Mouse (Mus musculus) CH12.LX (cell line): ENCODE measurements at regions not wholly inside any gene's neighbourhood (a gene's known extent, or its start where the extent isn't known, plus 50 kb on each side); places are given as distances from the start of the nearest gene placed in this dataset.

Experiments used
- DNase-seq: peaks from one replicate; pipeline ENCODE4 v3.0.0-alpha.2; 2013; ENCODE audit errors: extremely low read depth
- H3K27ac ChIP-seq: 2 replicates; pipeline ENCODE4 v1.5.1; 2012; ENCODE audit warnings: low read depth, mild to moderate bottlenecking, control low read depth, moderate library complexity; ENCODE audit not compliant: insufficient read depth
- H3K27me3 ChIP-seq: replicated peaks from 2 replicates; pipeline ENCODE3; 2012; ENCODE audit warnings: inconsistent platforms
- H3K36me3 ChIP-seq, 2 experiments: replicated peaks in 1 of 2; 2 replicates each; pipeline versions ENCODE3 to v1.6.1; 2012; ENCODE audit warnings: inconsistent platforms in 1 of 2, low read length in 1 of 2, mild to moderate bottlenecking in 1 of 2, mixed read lengths in 1 of 2, moderate library complexity in 1 of 2; ENCODE audit not compliant: control insufficient read depth in 1 of 2, insufficient read depth in 1 of 2
- H3K4me1 ChIP-seq, 2 experiments: 2 replicates each; pipeline ENCODE4 v1.6.1; 2012; ENCODE audit warnings: inconsistent platforms in 1 of 2, moderate library complexity in 1 of 2; ENCODE audit not compliant: insufficient read depth in 2 of 2, control insufficient read depth in 1 of 2
- H3K4me2 ChIP-seq: 2 replicates; pipeline ENCODE4 v1.6.1; 2012; ENCODE audit warnings: low read depth, mild to moderate bottlenecking, control low read depth; ENCODE audit not compliant: poor library complexity, insufficient read depth, severe bottlenecking
- H3K4me3 ChIP-seq, 3 experiments: fragments of 150-350 bp in 1 of 3; sonication (generic) in 1 of 3; replicated peaks in 1 of 3; 2 replicates each; pipeline versions ENCODE3 to v1.5.1; 2011 to 2012; ENCODE audit warnings: low read depth in 2 of 3, low read length in 2 of 3, mild to moderate bottlenecking in 2 of 3, moderate library complexity in 2 of 3, control low read depth in 1 of 3, improper control_type of control experiment in 1 of 3, inconsistent platforms in 1 of 3, mixed read lengths in 1 of 3; ENCODE audit not compliant: poor library complexity in 1 of 3
- H3K79me2 ChIP-seq: replicated peaks from 2 replicates; pipeline ENCODE4 v1.6.1; 2012; ENCODE audit warnings: mild to moderate bottlenecking, moderate library complexity; ENCODE audit not compliant: control insufficient read depth, poor library complexity, insufficient read depth, severe bottlenecking; ENCODE audit errors: extremely low read depth
- H3K9ac ChIP-seq: 2 replicates; pipeline ENCODE4 v1.6.1; 2012; ENCODE audit warnings: low read depth, mild to moderate bottlenecking, control low read depth, moderate library complexity; ENCODE audit not compliant: insufficient read depth
- H3K9me3 ChIP-seq: replicated peaks from 2 replicates; pipeline ENCODE3; 2012; ENCODE audit warnings: low read length, inconsistent platforms, mixed read lengths
- CHD1 ChIP-seq: IDR thresholded peaks from 2 replicates; pipeline ENCODE4 v1.6.1; 2012; ENCODE audit warnings: low read depth, low read length, improper control_type of control experiment, inconsistent platforms
- CHD2 ChIP-seq: IDR thresholded peaks from 2 replicates; pipeline ENCODE4 v1.6.1; 2011; ENCODE audit warnings: low read length, improper control_type of control experiment
- CTCF ChIP-seq, 2 experiments: IDR thresholded peaks in 1 of 2; conservative IDR thresholded peaks in 1 of 2; 2 replicates each; pipeline ENCODE4 v1.5.1; 2011 to 2012; ENCODE audit warnings: low read depth in 2 of 2, low read length in 2 of 2, improper control_type of control experiment in 1 of 2, inconsistent platforms in 1 of 2, mild to moderate bottlenecking in 1 of 2, moderate library complexity in 1 of 2
- E2F4 ChIP-seq: IDR thresholded peaks from 2 replicates; pipeline ENCODE4 v1.6.1; 2011; ENCODE audit warnings: low read depth, low read length, improper control_type of control experiment; ENCODE audit not compliant: insufficient replicate concordance
- ELF1 ChIP-seq: IDR thresholded peaks from 2 replicates; pipeline ENCODE4 v1.6.1; 2014; ENCODE audit warnings: low read depth, mild to moderate bottlenecking, inconsistent platforms, low read length, improper control_type of control experiment
- EP300 ChIP-seq: IDR thresholded peaks from 2 replicates; pipeline ENCODE4 v1.6.1; 2011; ENCODE audit warnings: low read length, improper control_type of control experiment
- HCFC1 ChIP-seq: IDR thresholded peaks from 2 replicates; pipeline ENCODE4 v1.6.1; 2012; ENCODE audit warnings: low read depth, mild to moderate bottlenecking, inconsistent platforms, low read length, improper control_type of control experiment
- IRF4 ChIP-seq: IDR thresholded peaks from 2 replicates; pipeline ENCODE4 v1.6.1; 2014; ENCODE audit warnings: low read depth, mild to moderate bottlenecking, inconsistent platforms, low read length, improper control_type of control experiment
- JUN ChIP-seq: IDR thresholded peaks from 2 replicates; pipeline ENCODE4 v1.6.1; 2011; ENCODE audit warnings: low read depth, mild to moderate bottlenecking, low read length, improper control_type of control experiment, moderate library complexity; ENCODE audit not compliant: insufficient read depth
- JUND ChIP-seq: conservative IDR thresholded peaks from 2 replicates; pipeline ENCODE4 v1.6.1; 2011; ENCODE audit warnings: low read depth, low read length, improper control_type of control experiment
- MEF2A ChIP-seq: IDR thresholded peaks from 2 replicates; pipeline ENCODE4 v1.6.1; 2014; ENCODE audit warnings: low read depth, mild to moderate bottlenecking, inconsistent platforms, low read length, improper control_type of control experiment, borderline replicate concordance
- NELFE ChIP-seq: IDR thresholded peaks from 2 replicates; pipeline ENCODE4 v1.6.1; 2011; ENCODE audit warnings: low read depth, low read length, improper control_type of control experiment
- POLR2AphosphoS2 ChIP-seq: IDR thresholded peaks from 2 replicates; pipeline ENCODE4 v1.6.1; 2011; ENCODE audit warnings: low read depth, low read length, improper control_type of control experiment
- RCOR1 ChIP-seq: conservative IDR thresholded peaks from 2 replicates; pipeline ENCODE4 v1.6.1; 2012; ENCODE audit warnings: low read depth, mild to moderate bottlenecking, inconsistent platforms, low read length, improper control_type of control experiment
- SIN3A ChIP-seq: IDR thresholded peaks from 2 replicates; pipeline ENCODE4 v1.6.1; 2012; ENCODE audit warnings: low read length, improper control_type of control experiment, inconsistent platforms
- SMC3 ChIP-seq: IDR thresholded peaks from 2 replicates; pipeline ENCODE4 v1.6.1; 2011; ENCODE audit warnings: low read depth, low read length, improper control_type of control experiment
- UBTF ChIP-seq: IDR thresholded peaks from 2 replicates; pipeline ENCODE4 v1.6.1; 2012; ENCODE audit warnings: low read depth, mild to moderate bottlenecking, inconsistent platforms, low read length, improper control_type of control experiment, moderate library complexity
- USF1 ChIP-seq: IDR thresholded peaks from 2 replicates; pipeline ENCODE4 v1.6.1; 2014; ENCODE audit warnings: low read depth, mild to moderate bottlenecking, inconsistent platforms, low read length, improper control_type of control experiment
- USF2 ChIP-seq: conservative IDR thresholded peaks from 2 replicates; pipeline ENCODE4 v1.6.1; 2011; ENCODE audit warnings: low read depth, low read length, improper control_type of control experiment
- dilution Hi-C: fragments of 300-500 bp; cut with MboI; formaldehyde crosslinking; loops from 2 replicates; pipeline ENCODE4 v1.14.3; 2020; ENCODE audit warnings: low sequenced_read_pairs; ENCODE audit not compliant: extremely low pct_unique_long_range_greater_than_20kb, extremely low pct_ligation_motif_present
- in situ Hi-C: fragments of 300-500 bp; cut with MboI; formaldehyde crosslinking; loops from 3 replicates; pipeline ENCODE4 v1.14.3; 2019; ENCODE audit warnings: low sequenced_read_pairs, low pct_ligation_motif_present, low pct_unique_long_range_greater_than_20kb, mixed read lengths

DNA sequence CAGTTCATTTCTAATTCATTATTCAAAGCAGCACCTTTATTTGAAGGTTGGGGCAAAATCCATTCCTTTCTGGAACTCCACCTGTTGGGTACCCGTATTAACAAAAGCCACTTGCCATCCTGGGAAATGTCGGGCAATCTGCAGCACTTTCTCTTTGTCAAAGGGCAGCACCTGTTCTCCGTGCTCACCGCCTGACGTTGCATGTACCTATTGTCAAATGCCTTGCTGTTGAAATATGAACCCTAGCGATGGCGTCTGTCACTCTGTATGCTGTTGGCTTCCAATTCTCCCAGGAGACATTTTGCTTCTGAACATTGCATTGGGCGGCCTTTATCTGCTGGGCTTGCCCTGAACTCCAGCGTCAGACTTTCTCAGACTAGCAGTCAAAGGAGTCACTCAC, 55.3 kb upstream of the Synm start:
- in situ Hi-C loops (loop anchor here (25.0 kb wide), 1 partner anchor 497 kb away; no protein-coding TSS in a partner anchor), dilution Hi-C loops (no loop called here)
- peaks cover 51% of the 10 kb centered on the region for H3K27me3 ChIP-seq

More for the DNA sequence above, 55.3 kb upstream of the Synm start:
- no peak overlapping the region for H3K27ac ChIP-seq
- H3K9ac ChIP-seq: no peak overlapping the region
- H3K4me2 ChIP-seq: no peak overlapping the region
- no peak overlapping the region for H3K4me3 ChIP-seq
- no peak for DNase-seq
- TF ChIP-seq HCFC1: no peak
- TF ChIP-seq EP300: no peak
- no peak for TF ChIP-seq JUN
- TF ChIP-seq NELFE: no peak
- no peak for TF ChIP-seq USF2
- TF ChIP-seq E2F4: no peak
- TF ChIP-seq MEF2A: no peak
- TF ChIP-seq IRF4: no peak
- no peak for TF ChIP-seq UBTF
- no peak for TF ChIP-seq CHD1
- no peak for TF ChIP-seq RCOR1
- TF ChIP-seq USF1: no peak
- no peak for TF ChIP-seq ELF1
- no peak for TF ChIP-seq POLR2AphosphoS2
- no peak for TF ChIP-seq SIN3A
- no peak for TF ChIP-seq JUND
- TF ChIP-seq SMC3: no peak
- TF ChIP-seq CTCF (conservative IDR thresholded peaks at IDR 0.05 in 1 of 2, IDR thresholded peaks at IDR 0.05 in 1 of 2; ENCODE audit: low read depth in 2 of 2, low read length in 2 of 2): no peak
- TF ChIP-seq CHD2: no peak
- TF ChIP-seq, all 38 proteins: peak for 0
- Histone ChIP-seq H3K4me1 (no peaks in the 10 kb centered on the region), H3K9me3 (no peaks in the 10 kb centered on the region), H3K36me3 (no peaks in the 10 kb centered on the region), H3K79me2 (no peaks in the 10 kb centered on the region)
